Mouse (Mus musculus) layer of hippocampus, adult 8-10 months (tissue): ENCODE measurements around the gene Cd302. TPM values are rescaled to one million over a fixed set of nuclear protein-coding genes. Genes with fewer than 3 reads are reported as not detected.

Source experiments
- total RNA-seq, 4 experiments: library from RNA; stranded (reverse); gene quantifications; 2 replicates each; pipeline ENCODE4 v1.2.4; 2022

Cd302 gene
- total RNA-seq, 4 experiments from 2014 or later, result 13.8 to 21.4 (median 19.2) TPM

Other genes with a start within 250 kb of the Cd302 start
- gene Baz2b, start 74.6 kb downstream of the Cd302 start, total RNA-seq, result 10 to 100 TPM; 56.7 to 73.3 (median 59.7) TPM
- gene March7, start 74.6 kb downstream of the Cd302 start, total RNA-seq, result 10 to 100 TPM; 62.6 to 74.5 (median 69.3) TPM
- gene Ly75, start 98.8 kb upstream of the Cd302 start, total RNA-seq, result under 1 TPM; 0.50 to 0.79 (median 0.77) TPM